Mouse (Mus musculus) heart, embryonic 16.5 days (tissue): ENCODE data around the gene Noct. TPM values are rescaled to one million over a fixed set of nuclear protein-coding genes. Genes with fewer than 3 reads are reported as not detected.
A peak's percentile ranks its signal among the peaks of the same experiment; 100 is the strongest.

Source experiments
- ATAC-seq: fragments of 200-750 bp; cut with Nextera tagmentation; replicated peaks from 2 replicates; pipeline ENCODE4 v1.8.0; 2017; ENCODE audit warnings: moderate number of reproducible peaks; ENCODE audit not compliant: insufficient read depth, low FRiP score; ENCODE audit errors: extremely low read depth
- H3K27ac ChIP-seq: fragments of 300-500 bp; sonication (generic); 2 replicates; pipeline ENCODE4 v1.5.1; 2014; ENCODE audit warnings: mild to moderate bottlenecking, low read length, control low read depth, moderate library complexity
- H3K27me3 ChIP-seq: fragments of 300-500 bp; sonication (generic); 2 replicates; pipeline ENCODE4 v1.6.1; 2014; ENCODE audit warnings: low read length, mixed read lengths; ENCODE audit not compliant: control insufficient read depth, insufficient read depth
- H3K36me3 ChIP-seq: fragments of 300-500 bp; sonication (generic); 2 replicates; pipeline ENCODE4 v1.6.1; 2014; ENCODE audit not compliant: control insufficient read depth, insufficient read depth
- H3K4me1 ChIP-seq: fragments of 300-500 bp; sonication (generic); 2 replicates; pipeline ENCODE4 v1.6.1; 2014; ENCODE audit warnings: low read length, mixed read lengths; ENCODE audit not compliant: control insufficient read depth, insufficient read depth
- H3K4me2 ChIP-seq: fragments of 300-500 bp; sonication (generic); 2 replicates; pipeline ENCODE4 v1.6.1; 2014; ENCODE audit warnings: low read depth, mild to moderate bottlenecking, control low read depth, low read length
- H3K4me3 ChIP-seq: fragments of 300-500 bp; sonication (generic); 2 replicates; pipeline ENCODE4 v1.5.1; 2014; ENCODE audit warnings: mild to moderate bottlenecking, control low read depth, low read length
- H3K9ac ChIP-seq: fragments of 300-500 bp; sonication (generic); 2 replicates; pipeline ENCODE4 v1.6.1; 2014; ENCODE audit warnings: low read length, control low read depth
- H3K9me3 ChIP-seq: fragments of 300-500 bp; sonication (generic); replicated peaks from 2 replicates; pipeline ENCODE4 v1.6.1; 2016; ENCODE audit warnings: low read length; ENCODE audit not compliant: control insufficient read depth
- WGBS: fragments of 180-500 bp; shearing (Covaris S2); extraction: QIAGEN DNeasy Blood & Tissue Kit; methylation state at CpG from one replicate; pipeline ENCODE4 v1.1.7; 2014; 5-methylcytosine and 5-hydroxymethylcytosine counted together
- polyA plus RNA-seq: library from polyadenylated mRNA; unstranded; fragments of >200 nt; fragmentation: Nextera tagmentation; extraction: Ambion mirVana; gene quantifications from 2 replicates; pipeline ENCODE4 v1.2.1, GENCODE M21; 2015

Gene Noct
- polyA plus RNA-seq, 1 experiment from 2014 or later = 11.1 TPM

- Histone ChIP-seq H3K36me3 (no peaks in the 10 kb centered on the region), H3K4me1 (peaks cover 14% of the 10 kb centered on the region), H3K4me2 (no peak overlapping the region), H3K27me3 (no peaks in the 10 kb centered on the region), H3K27ac (no peak overlapping the region), H3K4me3 (no peak overlapping the region), H3K9me3 (no peaks in the 10 kb centered on the region), H3K9ac (no peak overlapping the region)
- 65% methylated on average over 6 of the region's 6 CpGs for WGBS
- ATAC-seq = no peak
These were observed 30.2 kb upstream of the Noct start for GRCm38 (mm10) chr3:51194075-51194474.

- Histone ChIP-seq H3K36me3 (no peaks in the 10 kb centered on the region), H3K4me1 (peaks cover 14% of the 10 kb centered on the region), H3K4me3 (peak overlapping the region; percentile 36), H3K27ac (0 out of 2 replicates have a peak overlapping the region, but pooled peaks have one; percentile 20), H3K4me2 (peak overlapping the region; percentile 62), H3K27me3 (no peaks in the 10 kb centered on the region), H3K9ac (no peak overlapping the region; the same call in 1 of the 2 replicates), H3K9me3 (peaks cover 3% of the 10 kb centered on the region; the same call in 1 of the 2 replicates)
- peak; percentile 69 for ATAC-seq
- 17% methylated on average over 8 of the region's 8 CpGs for WGBS
These were observed 28.9 kb upstream of the Noct start for GRCm38 (mm10) chr3:51195321-51195720.

- Histone ChIP-seq H3K4me1 (peaks cover 14% of the 10 kb centered on the region), H3K9me3 (peaks cover 3% of the 10 kb centered on the region; the same call in 1 of the 2 replicates), H3K36me3 (no peaks in the 10 kb centered on the region), H3K9ac (peak overlapping the region; percentile 28; the same call in 1 of the 2 replicates), H3K27ac (no peak overlapping the region), H3K4me3 (peak overlapping the region; percentile 36), H3K27me3 (no peaks in the 10 kb centered on the region), H3K4me2 (peak overlapping the region; percentile 62)
- peak; percentile 30; the same call in 1 of the 2 replicates for ATAC-seq
- 16% methylated on average over 8 of the region's 8 CpGs for WGBS
These were observed 28.5 kb upstream of the Noct start for GRCm38 (mm10) chr3:51195736-51196135.

GRCm38 (mm10) chr3:51196724-51197111 lies 27.5 kb upstream of the Noct start:
- Histone ChIP-seq H3K36me3 (no peaks in the 10 kb centered on the region), H3K9ac (no peak overlapping the region), H3K4me1 (peaks cover 14% of the 10 kb centered on the region), H3K4me2 (no peak overlapping the region), H3K27ac (peak overlapping the region; percentile 51; the same call in 1 of the 2 replicates), H3K27me3 (no peaks in the 10 kb centered on the region), H3K4me3 (no peak overlapping the region), H3K9me3 (peaks cover 3% of the 10 kb centered on the region; the same call in 1 of the 2 replicates)
- WGBS = 85% methylated on average over 3 of the region's 3 CpGs
- ATAC-seq = no peak

DNA sequence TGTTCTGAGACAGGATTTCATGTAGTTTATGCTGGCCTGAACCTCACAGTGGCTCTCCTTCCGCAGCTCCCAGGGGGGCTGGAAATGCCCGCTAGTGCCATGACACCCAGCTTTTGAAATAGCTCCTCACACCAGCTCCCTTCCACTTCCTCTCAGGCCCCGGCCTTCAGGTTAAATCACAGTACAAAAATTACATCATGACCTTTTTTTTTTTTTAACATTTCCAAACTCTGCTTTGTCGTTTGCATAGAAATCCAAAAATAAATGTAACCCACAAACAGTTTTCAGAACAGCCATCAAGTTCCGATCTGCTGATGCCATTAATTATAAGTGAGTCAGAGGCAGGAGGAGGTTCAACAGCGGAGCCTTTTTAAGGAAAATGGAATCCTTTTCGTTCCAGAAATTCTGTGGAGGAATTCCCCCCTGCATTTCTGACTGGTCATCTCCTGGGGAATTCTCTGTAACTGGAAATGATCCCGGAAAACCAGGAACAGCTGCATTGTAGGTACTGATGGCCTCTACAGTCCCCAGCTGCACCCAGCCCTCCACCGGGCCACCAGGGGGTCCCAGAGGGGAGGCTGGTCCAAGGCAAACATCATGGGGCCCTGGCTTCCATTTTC lies 27.0 kb upstream of the Noct start:
- H3K4me2 ChIP-seq = no peak overlapping the region
- peak overlapping the region; percentile 51 for H3K27ac ChIP-seq
- 52% methylated on average over 9 of the region's 9 CpGs for WGBS
- no peak overlapping the region for H3K4me3 ChIP-seq
- no peak for ATAC-seq
- H3K9me3 ChIP-seq = peaks cover 3% of the 10 kb centered on the region; the same call in 1 of the 2 replicates
- peaks cover 14% of the 10 kb centered on the region for H3K4me1 ChIP-seq
- no peaks in the 10 kb centered on the region for H3K36me3 ChIP-seq
- no peaks in the 10 kb centered on the region for H3K27me3 ChIP-seq
- no peak overlapping the region for H3K9ac ChIP-seq

DNA sequence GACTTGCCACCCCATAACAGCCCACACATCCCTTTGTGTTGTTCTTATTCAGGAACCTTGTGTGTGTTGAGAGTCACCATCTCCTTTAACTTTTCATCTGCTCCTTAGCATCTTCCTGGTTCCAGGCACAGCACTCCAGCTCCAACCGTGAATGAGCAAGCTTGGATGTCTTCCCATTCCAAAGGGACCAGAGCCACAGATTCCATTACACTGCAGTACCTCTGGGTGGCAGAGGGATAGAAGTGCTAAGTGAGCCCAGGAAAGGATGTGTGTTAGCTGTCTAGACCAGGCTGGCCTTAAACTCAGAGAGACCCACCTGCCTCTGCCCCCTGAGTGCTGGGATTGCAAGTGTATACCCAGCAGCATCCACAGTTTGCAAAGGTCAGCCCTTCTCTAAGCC lies 26.0 kb upstream of the Noct start:
- H3K9me3 ChIP-seq = peaks cover 3% of the 10 kb centered on the region; the same call in 1 of the 2 replicates
- H3K4me2 ChIP-seq = no peak overlapping the region
- H3K4me3 ChIP-seq = no peak overlapping the region
- H3K27ac ChIP-seq = no peak overlapping the region
- H3K9ac ChIP-seq = no peak overlapping the region
- H3K36me3 ChIP-seq = no peaks in the 10 kb centered on the region
- WGBS = 31% methylated on average over 1 of the region's 1 CpGs
- ATAC-seq = no peak
- H3K4me1 ChIP-seq = peaks cover 18% of the 10 kb centered on the region
- no peaks in the 10 kb centered on the region for H3K27me3 ChIP-seq

- H3K27ac ChIP-seq = peak overlapping the region; percentile 18; the same call in 1 of the 2 replicates
- H3K4me3 ChIP-seq = no peak overlapping the region
- H3K4me2 ChIP-seq = no peak overlapping the region
- ATAC-seq = 0 out of 2 replicates have a peak, but pooled peaks have one; percentile 10
- H3K9ac ChIP-seq = no peak overlapping the region
- 65% methylated on average over 6 of the region's 6 CpGs for WGBS
- no peaks in the 10 kb centered on the region for H3K36me3 ChIP-seq
- peaks cover 18% of the 10 kb centered on the region for H3K4me1 ChIP-seq
- H3K9me3 ChIP-seq = peaks cover 3% of the 10 kb centered on the region; the same call in 1 of the 2 replicates
- H3K27me3 ChIP-seq = no peaks in the 10 kb centered on the region
These were observed 25.1 kb upstream of the Noct start for GRCm38 (mm10) chr3:51199130-51199529.

GRCm38 (mm10) chr3:51200311-51200710 lies 23.9 kb upstream of the Noct start:
- no peaks in the 10 kb centered on the region for H3K36me3 ChIP-seq
- no peak overlapping the region for H3K4me3 ChIP-seq
- no peak overlapping the region for H3K27ac ChIP-seq
- WGBS = 86% methylated on average over 4 of the region's 4 CpGs
- H3K9me3 ChIP-seq = peaks cover 7% of the 10 kb centered on the region; the same call in 1 of the 2 replicates
- H3K4me2 ChIP-seq = no peak overlapping the region
- ATAC-seq = no peak
- peaks cover 12% of the 10 kb centered on the region for H3K4me1 ChIP-seq
- no peak overlapping the region for H3K9ac ChIP-seq
- H3K27me3 ChIP-seq = no peaks in the 10 kb centered on the region

DNA sequence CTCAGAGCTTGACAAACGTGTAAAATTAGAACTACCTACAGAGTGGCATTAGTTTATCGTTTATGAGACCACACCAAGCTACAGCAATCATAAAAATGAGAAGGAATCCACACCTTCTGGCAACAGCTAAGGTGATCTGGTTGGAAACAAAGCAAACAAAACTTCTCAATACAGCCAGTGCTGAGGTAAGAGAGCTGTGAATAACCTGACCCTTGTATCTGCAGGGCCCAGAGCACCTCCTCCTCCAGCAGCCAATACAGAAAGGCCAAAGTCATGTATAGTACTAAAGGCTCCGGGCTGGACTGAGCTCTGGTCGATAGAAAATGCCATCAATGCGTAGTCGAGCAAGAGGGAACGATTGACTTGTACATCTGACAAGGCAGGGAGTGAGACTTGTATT lies 23.4 kb upstream of the Noct start:
- no peaks in the 10 kb centered on the region for H3K27me3 ChIP-seq
- WGBS = 74% methylated on average over 7 of the region's 7 CpGs
- H3K4me2 ChIP-seq = no peak overlapping the region
- no peak overlapping the region for H3K9ac ChIP-seq
- peaks cover 8% of the 10 kb centered on the region for H3K4me1 ChIP-seq
- H3K9me3 ChIP-seq = peaks cover 7% of the 10 kb centered on the region; the same call in 1 of the 2 replicates
- no peak overlapping the region for H3K4me3 ChIP-seq
- H3K27ac ChIP-seq = no peak overlapping the region
- no peaks in the 10 kb centered on the region for H3K36me3 ChIP-seq
- ATAC-seq = no peak
